Mouse (Mus musculus): ENCODE measurements around the gene Thumpd2.

Thumpd2 gene

GRCm38 (mm10) chr17:81032957-81033356 is 31.9 kb downstream of the Thumpd2 start:
- no peak for DNase-seq (ENCODE audit: low read depth, low spot score)

GRCm38 (mm10) chr17:81031830-81032442 is 32.9 kb downstream of the Thumpd2 start:
- DNase-seq (ENCODE audit: low read depth, low spot score), result no peak

GRCm38 (mm10) chr17:81027331-81027730 is 37.6 kb downstream of the Thumpd2 start:
- DNase-seq (ENCODE audit: low read depth, low spot score), result no peak

GRCm38 (mm10) chr17:81017132-81017531 is 47.8 kb downstream of the Thumpd2 start:
- no peak for DNase-seq (ENCODE audit: low read depth, low spot score)

GRCm38 (mm10) chr17:81015814-81016447 is 49.0 kb downstream of the Thumpd2 start:
- peak; percentile 52 for DNase-seq (ENCODE audit: low read depth, low spot score)

- no peak for DNase-seq (ENCODE audit: low read depth, low spot score)
These were observed 53.8 kb downstream of the Thumpd2 start for GRCm38 (mm10) chr17:81010844-81011685.

GRCm38 (mm10) chr17:81010199-81010598 is 54.7 kb downstream of the Thumpd2 start:
- DNase-seq (ENCODE audit: low read depth, low spot score), result no peak

- DNase-seq (ENCODE audit: low read depth, low spot score), result no peak
These were observed 55.8 kb downstream of the Thumpd2 start for GRCm38 (mm10) chr17:81009112-81009511.

GRCm38 (mm10) chr17:81005292-81005691 is 59.6 kb downstream of the Thumpd2 start:
- no peak for DNase-seq (ENCODE audit: low read depth, low spot score)

- DNase-seq (ENCODE audit: low read depth, low spot score), result no peak
These were observed 60.4 kb downstream of the Thumpd2 start for GRCm38 (mm10) chr17:81004454-81004853.

- DNase-seq (ENCODE audit: low read depth, low spot score), result no peak
These were observed 62.8 kb downstream of the Thumpd2 start for GRCm38 (mm10) chr17:81002130-81002529.

- DNase-seq (ENCODE audit: low read depth, low spot score), result no peak
These were observed 63.2 kb downstream of the Thumpd2 start for GRCm38 (mm10) chr17:81001647-81002046.

- no peak for DNase-seq (ENCODE audit: low read depth, low spot score)
These were observed 63.9 kb downstream of the Thumpd2 start for GRCm38 (mm10) chr17:81001010-81001409.

- no peak for DNase-seq (ENCODE audit: low read depth, low spot score)
These were observed 65.9 kb downstream of the Thumpd2 start for GRCm38 (mm10) chr17:80998958-80999357.

GRCm38 (mm10) chr17:80997226-80997625 is 67.7 kb downstream of the Thumpd2 start:
- DNase-seq (ENCODE audit: low read depth, low spot score), result no peak

- no peak for DNase-seq (ENCODE audit: low read depth, low spot score)
These were observed 73.3 kb downstream of the Thumpd2 start for GRCm38 (mm10) chr17:80991535-80992127.

- DNase-seq (ENCODE audit: low read depth, low spot score), result no peak
These were observed 81.9 kb downstream of the Thumpd2 start for GRCm38 (mm10) chr17:80982976-80983375.

- DNase-seq (ENCODE audit: low read depth, low spot score), result peak; percentile 65
These were observed 82.5 kb downstream of the Thumpd2 start for GRCm38 (mm10) chr17:80982412-80982787.

- DNase-seq (ENCODE audit: low read depth, low spot score), result no peak
These were observed 83.0 kb downstream of the Thumpd2 start for GRCm38 (mm10) chr17:80981721-80982411.

GRCm38 (mm10) chr17:80980096-80980495 is 84.8 kb downstream of the Thumpd2 start:
- no peak for DNase-seq (ENCODE audit: low read depth, low spot score)

- DNase-seq (ENCODE audit: low read depth, low spot score), result no peak
These were observed 87.6 kb downstream of the Thumpd2 start for GRCm38 (mm10) chr17:80977245-80977644.

All from embryo, embryonic 11.5 days (tissue).